Mouse (Mus musculus): Measurements from ENCODE around the gene Tcf19. TPM values are rescaled to one million over a fixed set of nuclear protein-coding genes. Genes with fewer than 3 reads are reported as not detected.
A peak's percentile ranks its signal among the peaks of the same experiment; 100 is the strongest.

Tcf19 gene
- 1 to 10 TPM; 3.1 to 3.5 TPM for total RNA-seq (2021)

- intact Hi-C loops (cut with DNase I), result no loop called here
- peak; percentile 94 for DNase-seq (ENCODE audit: low spot score)
Observed at GRCm38 (mm10) chr17:35516652-35517500, at the start of gene Tcf19, which contains the start of gene Cchcr1. Gene Tcf19 (minus strand): TSS chr17:35516824. Gene Cchcr1 (plus strand): TSS chr17:35517100.

- intact Hi-C loops (cut with DNase I), result no loop called here
- DNase-seq (ENCODE audit: low spot score), result no peak
Observed at GRCm38 (mm10) chr17:35558216-35558615, 41.6 kb upstream of the Tcf19 start.

GRCm38 (mm10) chr17:35557351-35557750 lies 40.7 kb upstream of the Tcf19 start:
- intact Hi-C loops (cut with DNase I), result no loop called here
- no peak for DNase-seq (ENCODE audit: low spot score)

DNA sequence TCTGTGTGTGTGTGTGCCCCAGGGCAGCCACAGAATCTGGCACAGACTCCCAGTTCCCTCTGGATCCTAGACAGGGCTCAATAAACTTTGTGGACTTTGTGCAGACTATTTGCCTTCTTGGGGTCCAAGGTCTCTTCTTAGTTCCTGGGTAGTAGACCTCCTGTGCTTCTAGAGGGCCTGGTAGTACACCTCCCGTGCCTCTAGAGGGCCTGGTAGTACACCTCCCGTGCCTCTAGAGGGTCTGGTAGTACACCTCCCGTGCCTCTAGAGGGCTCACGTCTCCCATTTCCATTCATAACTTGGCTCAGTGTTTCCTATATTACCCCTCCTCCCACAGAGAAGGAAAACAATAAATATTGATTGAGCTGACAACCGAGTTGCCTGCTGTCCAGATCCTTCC lies 40.2 kb upstream of the Tcf19 start:
- intact Hi-C loops (cut with DNase I), result no loop called here
- DNase-seq (ENCODE audit: low spot score), result no peak

- intact Hi-C loops (cut with DNase I), result no loop called here
- no peak for DNase-seq (ENCODE audit: low spot score)
Observed at GRCm38 (mm10) chr17:35556186-35556765, 39.7 kb upstream of the Tcf19 start.

DNA sequence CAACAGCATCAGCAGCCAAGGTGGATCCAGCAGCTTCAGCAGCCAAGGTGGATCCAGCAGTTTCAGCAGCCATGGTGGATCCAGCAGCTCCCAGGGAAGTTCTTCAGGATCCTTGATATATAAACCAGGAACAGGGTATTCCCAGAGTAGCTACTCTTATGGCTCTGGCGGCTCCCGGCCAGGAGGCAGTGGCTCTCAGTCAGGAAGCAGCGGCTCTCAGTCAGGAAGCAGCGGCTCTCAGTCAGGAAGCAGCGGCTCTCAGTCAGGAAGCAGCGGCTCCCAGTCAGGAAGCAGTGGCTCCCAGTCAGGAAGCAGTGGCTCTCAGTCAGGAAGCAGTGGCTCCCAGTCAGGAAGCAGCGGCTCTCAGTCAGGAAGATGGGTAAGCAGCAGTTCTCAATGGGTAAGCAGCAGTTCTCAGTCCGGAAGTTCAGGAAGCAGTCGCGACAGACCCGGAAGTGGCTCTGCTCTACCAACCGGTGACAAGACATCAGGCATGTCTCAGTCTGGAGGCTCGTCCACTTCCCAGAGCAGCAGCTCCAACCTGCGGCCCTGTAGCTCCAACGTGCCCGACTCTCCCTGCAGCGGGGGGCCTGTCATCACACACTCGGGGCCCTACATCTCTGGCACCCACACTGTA lies 38.3 kb upstream of the Tcf19 start:
- intact Hi-C loops (cut with DNase I), result no loop called here
- no peak for DNase-seq (ENCODE audit: low spot score)

DNA sequence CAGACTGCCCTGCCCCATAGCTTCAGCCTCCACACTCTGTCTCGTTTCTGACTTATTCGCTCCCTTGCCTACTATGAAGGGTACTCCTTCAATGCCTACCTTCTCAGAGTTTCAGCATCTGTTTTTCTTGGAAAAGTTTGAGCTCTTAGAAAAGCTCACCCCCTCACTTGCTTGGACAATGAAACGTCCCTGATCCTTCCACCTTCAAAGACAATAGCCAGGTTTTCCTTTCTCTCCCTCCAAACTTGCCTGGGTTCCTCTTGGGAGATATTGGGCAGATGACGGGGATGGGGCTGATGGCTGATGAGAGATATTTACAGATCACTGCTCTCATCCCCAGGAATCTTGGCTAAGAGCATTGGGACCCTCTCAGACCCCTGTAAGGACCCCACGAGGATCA lies 37.7 kb upstream of the Tcf19 start:
- DNase-seq (ENCODE audit: low spot score), result no peak
- intact Hi-C loops (cut with DNase I), result no loop called here

DNA sequence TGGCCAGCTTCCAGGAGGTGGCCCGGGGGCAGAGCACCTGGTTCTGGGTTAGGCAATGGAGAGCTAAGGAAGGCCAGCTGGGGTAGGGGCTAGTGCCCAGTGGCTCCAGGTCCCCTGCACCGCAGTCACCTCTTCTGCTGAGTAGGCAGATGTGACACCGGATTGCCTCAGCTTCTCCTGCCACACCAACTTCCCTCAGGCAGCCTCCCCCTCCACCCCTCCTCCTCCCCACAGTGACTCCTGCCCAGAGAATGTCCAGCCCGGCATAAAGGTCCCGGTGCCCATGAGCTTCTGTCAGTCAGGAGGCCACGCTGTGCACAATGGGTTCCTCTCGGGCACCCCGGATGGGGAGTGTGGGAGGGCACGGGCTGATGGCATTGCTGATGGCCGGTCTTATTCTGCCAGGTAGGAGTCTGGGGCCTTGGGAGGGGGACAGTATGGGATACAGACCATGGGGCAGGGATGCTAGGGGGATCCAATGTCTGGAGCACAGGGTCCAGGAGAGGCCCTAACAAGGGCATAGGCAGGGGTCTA lies 35.3 kb upstream of the Tcf19 start, which contains the start of gene Cdsn:
Cdsn (plus strand) TSS at position 248 of the 534 bp plus-strand sequence.
- no peak for DNase-seq (ENCODE audit: low spot score)
- intact Hi-C loops (cut with DNase I), result no loop called here

- intact Hi-C loops (cut with DNase I), result no loop called here
- no peak for DNase-seq (ENCODE audit: low spot score)
Observed at GRCm38 (mm10) chr17:35550871-35551270, 34.2 kb upstream of the Tcf19 start.

GRCm38 (mm10) chr17:35550143-35550494 lies 33.5 kb upstream of the Tcf19 start:
- DNase-seq (ENCODE audit: low spot score), result no peak
- intact Hi-C loops (cut with DNase I), result no loop called here

DNA sequence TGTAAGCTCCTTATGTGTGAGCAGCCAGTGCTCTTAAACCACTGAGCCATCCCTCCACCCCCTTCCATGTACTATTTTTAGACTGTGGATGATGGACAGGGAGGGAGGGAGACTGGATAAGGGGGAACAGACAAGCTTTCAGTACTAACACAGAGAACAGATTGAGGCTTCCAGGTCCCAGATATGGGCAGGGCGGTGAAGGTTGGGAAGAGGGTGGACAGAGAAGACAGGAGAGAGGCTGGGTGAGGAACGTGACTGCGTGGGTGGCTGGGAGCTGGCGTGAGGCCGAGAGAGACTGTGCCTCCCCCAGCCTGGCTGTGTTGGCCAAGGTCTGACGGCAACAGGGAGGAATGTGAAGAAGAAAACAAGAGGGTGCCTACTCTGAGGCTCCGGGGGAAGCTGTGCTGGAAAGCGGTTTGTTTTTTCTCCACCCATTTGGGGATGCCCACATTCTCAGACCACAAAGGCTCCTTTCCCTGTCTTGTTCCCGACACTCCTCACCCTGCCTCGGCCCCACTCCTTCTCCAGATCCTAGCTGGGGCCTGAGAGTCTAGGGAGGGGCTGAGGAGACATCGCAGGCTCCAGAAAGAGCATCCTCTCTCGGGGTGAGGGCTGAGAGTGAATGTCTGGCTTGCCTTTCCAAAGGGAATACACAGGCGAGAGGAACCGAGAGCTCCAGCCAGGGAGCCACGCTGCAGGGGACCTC lies 33.0 kb upstream of the Tcf19 start:
- intact Hi-C loops (cut with DNase I), result no loop called here

GRCm38 (mm10) chr17:35548636-35549035 lies 32.0 kb upstream of the Tcf19 start:
- intact Hi-C loops (cut with DNase I), result no loop called here
- DNase-seq (ENCODE audit: low spot score), result no peak

More for the DNA sequence above, 33.0 kb upstream of the Tcf19 start:
- DNase-seq (ENCODE audit: low spot score), result peak; percentile 79

GRCm38 (mm10) chr17:35547465-35547864 lies 30.8 kb upstream of the Tcf19 start:
- DNase-seq (ENCODE audit: low spot score), result no peak
- intact Hi-C loops (cut with DNase I), result no loop called here

- intact Hi-C loops (cut with DNase I), result loop anchor here (5.0 kb wide), 1 partner anchor 33 kb away; no protein-coding TSS in a partner anchor
- DNase-seq (ENCODE audit: low spot score), result no peak
Observed at GRCm38 (mm10) chr17:35544680-35545079, 28.1 kb upstream of the Tcf19 start.

DNA sequence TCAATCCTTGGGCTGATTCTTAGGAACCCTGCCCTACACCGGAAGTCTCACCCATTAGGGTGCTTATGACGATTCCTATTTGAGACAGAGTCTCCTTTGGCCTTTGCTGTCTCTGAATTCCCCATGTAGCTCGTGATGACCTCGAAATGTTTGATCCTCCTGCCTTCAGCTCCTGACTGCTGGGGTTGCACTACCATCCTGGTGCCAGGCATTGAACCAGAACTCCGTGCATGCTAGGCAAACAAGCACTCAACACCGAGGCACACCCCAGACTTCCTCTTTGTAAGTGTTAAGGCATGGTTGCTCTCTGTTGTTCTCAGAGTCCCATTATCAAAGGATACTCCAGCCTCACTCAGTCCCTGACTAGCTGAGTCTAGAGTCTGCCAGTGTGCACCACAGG lies 27.4 kb upstream of the Tcf19 start:
- no peak for DNase-seq (ENCODE audit: low spot score)
- intact Hi-C loops (cut with DNase I), result loop anchor here (5.0 kb wide), 1 partner anchor 33 kb away; no protein-coding TSS in a partner anchor

DNA sequence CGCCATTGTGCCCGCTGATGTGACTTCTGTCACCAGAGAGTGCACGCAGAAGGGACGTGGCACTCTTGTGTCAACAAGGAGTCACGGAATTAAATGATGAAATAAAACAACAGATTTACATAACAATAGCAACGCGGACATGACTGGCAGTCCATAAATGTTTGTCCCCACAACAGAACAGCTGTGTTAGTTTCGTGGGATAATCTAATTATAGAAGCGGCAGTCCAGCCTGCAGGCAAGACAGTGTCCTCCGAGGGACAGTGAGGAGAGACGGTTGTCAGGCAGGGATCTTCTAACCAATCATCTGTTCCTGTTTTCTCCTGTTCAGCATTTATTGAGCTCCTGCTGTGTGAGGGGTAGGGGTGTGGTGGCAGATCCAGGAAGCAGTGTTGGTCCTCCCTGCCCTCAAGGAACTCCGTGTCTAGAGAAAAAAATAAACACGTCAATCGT lies 26.8 kb upstream of the Tcf19 start:
- no peak for DNase-seq (ENCODE audit: low spot score)
- intact Hi-C loops (cut with DNase I), result loop anchor here (5.0 kb wide), 1 partner anchor 34 kb away; no protein-coding TSS in a partner anchor

- intact Hi-C loops (cut with DNase I), result loop anchor here (5.0 kb wide), 1 partner anchor 34 kb away; no protein-coding TSS in a partner anchor
- no peak for DNase-seq (ENCODE audit: low spot score)
Observed at GRCm38 (mm10) chr17:35542761-35543411, 26.3 kb upstream of the Tcf19 start.

- no peak for DNase-seq (ENCODE audit: low spot score)
- intact Hi-C loops (cut with DNase I), result no loop called here
Observed at GRCm38 (mm10) chr17:35539540-35539939, 22.9 kb upstream of the Tcf19 start.

DNA sequence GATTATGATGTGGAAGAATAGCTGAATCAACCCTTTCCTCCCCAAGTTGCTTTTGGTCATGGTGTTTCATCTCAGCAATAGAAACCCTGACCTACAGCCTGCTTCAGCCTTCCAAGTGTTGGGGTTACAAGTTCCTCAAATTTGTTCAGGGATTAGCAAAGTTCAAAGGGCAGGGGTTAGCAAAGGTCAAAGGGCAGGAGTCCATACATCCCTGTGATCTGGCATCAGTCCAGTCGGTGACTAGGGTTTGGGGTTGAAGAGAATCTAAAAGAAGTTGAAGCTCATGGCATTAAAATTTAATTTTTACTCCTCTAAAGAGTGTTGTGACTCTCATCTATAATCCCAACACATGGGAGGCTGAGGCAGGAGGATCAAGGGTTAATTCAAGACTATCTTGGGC lies 21.9 kb upstream of the Tcf19 start:
- no peak for DNase-seq (ENCODE audit: low spot score)

More for the DNA sequence above, 21.9 kb upstream of the Tcf19 start:
- intact Hi-C loops (cut with DNase I), result no loop called here
